Mouse (Mus musculus) lung, postnatal 10 days (tissue): Measurements from ENCODE around the gene Cd70.

Experiments used
- DNase-seq: peaks from one replicate; pipeline ENCODE4 v3.0.0; 2021

Cd70 gene

GRCm38 (mm10) chr17:57148994-57149803 lies at the start of gene Cd70:
Cd70 (minus strand) TSS chr17:57149777.
- no peak for DNase-seq

- no peak for DNase-seq
These were observed 48.7 kb upstream of the Cd70 start for GRCm38 (mm10) chr17:57198252-57198651.

- no peak for DNase-seq
These were observed 45.9 kb upstream of the Cd70 start for GRCm38 (mm10) chr17:57195326-57196010.

- DNase-seq: no peak
These were observed 45.2 kb upstream of the Cd70 start for GRCm38 (mm10) chr17:57194771-57195170.

GRCm38 (mm10) chr17:57194041-57194507 lies 44.5 kb upstream of the Cd70 start, which contains the start of gene Tnfsf14:
Tnfsf14 (minus strand) TSS chr17:57194177.
- DNase-seq: no peak

GRCm38 (mm10) chr17:57188510-57189192 lies 39.1 kb upstream of the Cd70 start:
- DNase-seq: no peak

GRCm38 (mm10) chr17:57185641-57186040 lies 36.1 kb upstream of the Cd70 start:
- no peak for DNase-seq

- DNase-seq: no peak
These were observed 33.3 kb upstream of the Cd70 start for GRCm38 (mm10) chr17:57182871-57183270.

- peak; percentile 27 for DNase-seq
These were observed 30.8 kb upstream of the Cd70 start for GRCm38 (mm10) chr17:57180363-57180762.

GRCm38 (mm10) chr17:57173351-57173750 lies 23.8 kb upstream of the Cd70 start:
- DNase-seq: no peak

- peak; percentile 20 for DNase-seq
These were observed 22.8 kb upstream of the Cd70 start for GRCm38 (mm10) chr17:57172378-57172777.

GRCm38 (mm10) chr17:57170616-57171260 lies 21.2 kb upstream of the Cd70 start:
- no peak for DNase-seq

- DNase-seq: peak; percentile 92
These were observed 17.5 kb upstream of the Cd70 start for GRCm38 (mm10) chr17:57166800-57167791.

- no peak for DNase-seq
These were observed 4.2 kb upstream of the Cd70 start for GRCm38 (mm10) chr17:57153787-57154186.

- no peak for DNase-seq
These were observed 3.4 kb upstream of the Cd70 start for GRCm38 (mm10) chr17:57153006-57153405.

GRCm38 (mm10) chr17:57148343-57148742 lies 1.2 kb downstream of the Cd70 start:
- no peak for DNase-seq

- DNase-seq: no peak
These were observed 4.5 kb downstream of the Cd70 start for GRCm38 (mm10) chr17:57145115-57145514.

- no peak for DNase-seq
These were observed 5.9 kb downstream of the Cd70 start for GRCm38 (mm10) chr17:57143704-57144103.

- no peak for DNase-seq
These were observed 9.9 kb downstream of the Cd70 start for GRCm38 (mm10) chr17:57139708-57140107.

- DNase-seq: no peak
These were observed 10.9 kb downstream of the Cd70 start for GRCm38 (mm10) chr17:57138676-57139075.

GRCm38 (mm10) chr17:57135635-57136034 lies 13.9 kb downstream of the Cd70 start:
- no peak for DNase-seq

GRCm38 (mm10) chr17:57134693-57135092 lies 14.9 kb downstream of the Cd70 start:
- no peak for DNase-seq
